Mouse (Mus musculus): ENCODE measurements around the gene Mfap5. TPM values are rescaled to one million over a fixed set of nuclear protein-coding genes. Genes with fewer than 3 reads are reported as not detected.
A peak's percentile ranks its signal among the peaks of the same experiment; 100 is the strongest.
"Not testable (repeated sequence)": the region's sequence is repeated elsewhere in the genome, so short reads cannot be mapped to it uniquely, and the experiment has no call there.

The Mfap5 gene
- total RNA-seq, 4 experiments from 2014 or later: 15.7 to 18.2 (median 18.0) TPM

DNA sequence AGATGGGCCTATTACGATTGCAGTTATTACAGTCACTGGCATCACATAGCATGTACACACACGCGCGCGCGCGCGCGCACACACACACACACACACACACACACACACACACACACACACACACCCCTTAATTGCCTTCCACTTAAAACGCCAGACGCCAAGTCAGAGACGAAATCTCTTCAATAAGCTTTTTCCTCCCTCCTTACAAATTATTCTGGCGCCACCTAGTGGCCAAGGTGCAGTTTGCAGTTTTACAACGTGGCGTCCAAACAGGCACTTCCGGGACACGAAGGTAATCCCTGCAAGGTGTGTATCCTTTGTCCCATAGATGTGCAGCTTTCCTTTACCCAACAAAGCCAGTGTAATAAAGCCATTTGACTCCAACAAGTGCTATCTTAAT, 54.8 kb downstream of the Mfap5 start:
- DNase-seq (ENCODE audit: low spot score): peak; percentile 63

- DNase-seq (ENCODE audit: low spot score): no peak
Measured at GRCm38 (mm10) chr6:122561005-122561404, 55.4 kb downstream of the Mfap5 start.

- DNase-seq (ENCODE audit: low spot score): peak; percentile 40
Measured at GRCm38 (mm10) chr6:122562463-122562862, 56.8 kb downstream of the Mfap5 start.

- DNase-seq (ENCODE audit: low spot score): no peak
Measured at GRCm38 (mm10) chr6:122565070-122565784, 59.6 kb downstream of the Mfap5 start.

GRCm38 (mm10) chr6:122569113-122569512, 63.5 kb downstream of the Mfap5 start:
- DNase-seq (ENCODE audit: low spot score): no peak

DNA sequence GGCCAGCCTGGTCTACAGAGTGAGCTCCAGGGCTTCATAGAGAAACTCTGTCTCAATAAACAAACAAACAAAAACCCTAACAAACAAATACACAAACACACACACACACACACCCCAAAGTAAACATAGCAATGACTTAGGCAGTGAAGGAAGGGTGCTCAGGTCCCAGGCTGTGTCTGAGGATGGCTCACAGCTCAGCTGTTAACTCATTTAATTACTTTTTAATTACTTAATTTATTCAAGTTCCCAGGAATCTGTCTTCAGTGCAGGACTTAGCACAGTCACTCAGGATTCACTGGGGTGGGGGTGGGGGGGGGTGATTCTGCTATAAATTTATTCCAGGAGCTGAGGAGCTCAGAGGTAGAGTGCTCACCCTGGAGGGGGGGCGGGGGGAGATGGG, 64.1 kb downstream of the Mfap5 start:
- no peak for DNase-seq (ENCODE audit: low spot score)

- peak; percentile 26 for DNase-seq (ENCODE audit: low spot score)
Measured at GRCm38 (mm10) chr6:122570695-122571616, 65.3 kb downstream of the Mfap5 start.

GRCm38 (mm10) chr6:122571617-122571959, 65.9 kb downstream of the Mfap5 start:
- DNase-seq (ENCODE audit: low spot score): no peak

DNA sequence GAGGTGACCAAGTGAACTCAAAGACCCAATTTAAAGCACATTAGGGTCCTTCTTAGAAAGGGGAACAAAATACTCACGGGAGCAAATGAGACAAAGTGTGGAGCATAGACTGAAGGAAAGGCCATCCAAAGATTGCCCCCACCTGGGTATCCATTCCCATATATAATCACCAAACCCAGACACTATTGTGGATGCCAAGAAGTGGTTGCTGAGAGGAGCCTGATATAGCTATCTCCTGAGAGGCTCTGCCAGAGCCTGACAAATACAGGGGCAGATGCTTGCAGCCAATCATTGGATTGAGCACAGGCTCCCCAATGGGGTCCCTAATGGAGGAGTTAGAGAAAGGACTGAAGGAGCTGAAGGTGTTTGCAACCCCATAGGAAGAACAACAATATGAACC, 69.4 kb downstream of the Mfap5 start:
- not testable (repeated sequence) for DNase-seq (ENCODE audit: low spot score)

DNA sequence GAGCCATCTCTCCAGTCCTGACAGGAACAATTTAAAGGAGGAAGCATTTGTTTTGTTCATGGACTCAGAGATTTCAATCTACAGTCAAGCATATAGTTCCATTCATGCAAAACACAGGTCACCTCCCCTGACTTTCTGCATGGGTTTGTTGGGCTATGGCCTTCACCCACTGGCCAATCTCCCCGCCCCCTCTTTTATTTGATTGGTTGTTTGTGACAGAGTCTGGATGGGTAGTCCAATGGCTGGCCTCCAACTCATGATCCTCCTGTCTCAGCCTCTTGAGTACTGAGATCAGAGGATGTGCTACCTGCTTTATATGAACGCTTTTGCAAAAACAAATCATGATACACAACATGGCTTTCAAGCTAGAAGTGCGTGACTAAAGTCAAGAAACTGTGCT, 71.4 kb downstream of the Mfap5 start:
- no peak for DNase-seq (ENCODE audit: low spot score)

Other genes starting within 250 kb of the Mfap5 start
- not detected for gene Klrg1, start 223.0 kb upstream of the Mfap5 start, total RNA-seq (2022)
- gene M6pr, start 197.1 kb upstream of the Mfap5 start, total RNA-seq (2022): 10 to 100 TPM; 43.1 to 44.9 (median 44.1) TPM
- gene Phc1, start 165.3 kb upstream of the Mfap5 start, total RNA-seq (2022): 10 to 100 TPM; 15.8 to 22.7 (median 20.1) TPM
- under 1 TPM in 1 of 4 experiments, not detected in 3; 0.23 TPM for gene Rimklb, start 7.1 kb upstream of the Mfap5 start, total RNA-seq (2022)
- not detected for gene Aicda, start 48.0 kb downstream of the Mfap5 start, total RNA-seq (2022)
- 1 to 10 TPM; 1.7 to 5.5 (median 4.9) TPM for gene Apobec1, start 96.6 kb downstream of the Mfap5 start, total RNA-seq (2022)
- gene Gdf3, start 104.2 kb downstream of the Mfap5 start, total RNA-seq (2022): not detected
- not detected for gene Dppa3, start 120.6 kb downstream of the Mfap5 start, total RNA-seq (2022)
- gene Nanog, start 201.6 kb downstream of the Mfap5 start, total RNA-seq (2022): not detected